Mouse (Mus musculus): ENCODE measurements around the gene Pcnx2.
A peak's percentile ranks its signal among the peaks of the same experiment; 100 is the strongest.

Gene Pcnx2

DNA sequence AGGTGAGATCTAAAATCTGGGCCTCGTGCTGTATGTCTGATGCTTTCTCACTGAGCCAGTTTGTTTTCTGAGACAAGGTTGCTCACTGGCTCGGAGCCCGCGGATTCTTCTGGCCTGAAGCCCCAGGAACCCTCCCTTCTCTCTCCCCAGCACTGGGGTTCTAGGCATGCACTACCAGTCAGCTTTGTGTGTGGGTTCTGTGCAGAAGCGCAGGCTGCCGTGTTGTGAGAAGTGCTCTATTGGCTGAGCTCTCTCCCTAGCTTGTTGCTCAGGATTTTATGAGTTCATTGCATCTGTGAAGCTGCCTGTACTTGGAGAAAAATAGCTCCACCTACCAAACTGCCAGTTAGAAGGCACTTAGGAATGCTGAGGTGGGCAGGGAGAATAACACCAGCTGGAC, 89.3 kb downstream of the Pcnx2 start:
- no peak for DNase-seq

DNA sequence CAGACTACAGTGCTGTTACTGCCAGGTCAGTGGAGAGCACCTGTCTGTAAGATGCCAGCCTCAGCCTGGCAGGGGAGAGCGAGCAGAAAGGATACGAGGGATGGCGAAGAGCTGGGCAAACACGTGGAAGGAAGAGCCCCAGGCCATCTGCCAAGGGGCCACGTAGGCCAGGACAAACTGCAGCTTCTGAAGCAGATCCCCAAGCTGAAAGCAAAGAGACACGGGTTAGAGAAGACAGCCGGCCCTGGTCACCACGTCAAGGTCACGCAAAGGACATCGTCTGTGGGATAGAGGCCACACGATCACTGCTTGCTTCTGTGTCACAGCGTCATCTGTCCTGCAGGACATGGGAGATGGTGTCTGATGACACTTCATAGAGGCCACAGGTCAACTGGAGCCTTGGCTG, 90.2 kb downstream of the Pcnx2 start:
- no peak for DNase-seq

DNA sequence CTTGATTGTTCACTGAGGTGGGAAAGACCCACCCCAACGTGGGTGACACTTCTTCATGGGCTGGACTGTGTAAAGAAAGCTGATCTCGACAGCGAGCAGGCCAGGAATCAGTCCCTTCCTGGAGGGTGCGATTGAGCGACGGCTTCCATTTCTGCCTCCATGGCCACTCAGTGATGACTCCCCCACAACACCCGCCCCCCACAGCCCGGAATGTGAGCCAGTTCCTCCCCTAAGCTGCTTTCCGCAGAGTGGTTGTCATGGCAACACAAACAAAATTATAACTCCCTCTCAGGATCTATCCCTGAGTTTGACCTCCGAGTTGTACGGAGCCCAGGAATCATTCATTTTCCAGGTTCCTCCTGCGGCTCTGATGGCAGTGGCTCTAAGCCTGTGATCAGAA, 91.7 kb downstream of the Pcnx2 start:
- DNase-seq: no peak

DNA sequence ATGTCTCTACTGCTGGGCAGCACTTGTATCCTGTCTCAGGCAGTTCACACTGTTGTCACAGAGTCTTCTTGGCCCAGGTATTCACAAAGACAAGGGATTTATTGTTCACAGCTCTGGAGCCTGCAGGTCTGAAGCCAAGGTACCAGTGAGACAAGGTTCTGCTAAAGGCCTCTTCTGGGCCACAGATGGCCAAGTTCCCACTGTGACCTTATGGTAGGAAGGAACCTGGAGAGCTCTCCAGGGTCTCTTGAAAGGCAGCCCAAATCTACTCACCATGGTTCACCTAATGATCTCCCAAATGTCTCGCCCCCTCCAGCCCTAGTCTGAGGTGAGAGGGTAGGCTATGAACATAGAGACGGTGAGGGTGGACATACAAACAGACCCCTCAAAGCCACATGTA, 101.1 kb downstream of the Pcnx2 start:
- no peak for DNase-seq

DNA sequence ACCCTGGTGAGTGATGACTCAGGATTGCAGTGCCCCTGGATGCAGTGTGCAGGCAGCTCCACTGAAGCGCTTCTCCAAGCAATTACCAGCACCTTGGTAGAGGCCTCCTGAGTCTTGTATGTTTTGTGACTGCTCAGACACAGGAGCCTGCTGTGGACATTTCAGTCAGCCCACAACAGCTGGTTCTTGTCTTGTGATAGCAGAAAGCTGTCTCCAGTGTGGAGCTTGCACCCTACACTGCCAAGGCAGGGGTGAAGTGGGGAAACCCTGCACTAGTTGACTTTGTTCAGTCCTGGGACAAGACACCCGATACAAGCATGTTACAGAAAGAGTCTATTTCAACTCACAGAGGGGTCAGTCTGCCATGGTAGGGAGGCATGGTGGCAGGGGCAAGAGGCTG, 102.8 kb downstream of the Pcnx2 start:
- no peak for DNase-seq

DNA sequence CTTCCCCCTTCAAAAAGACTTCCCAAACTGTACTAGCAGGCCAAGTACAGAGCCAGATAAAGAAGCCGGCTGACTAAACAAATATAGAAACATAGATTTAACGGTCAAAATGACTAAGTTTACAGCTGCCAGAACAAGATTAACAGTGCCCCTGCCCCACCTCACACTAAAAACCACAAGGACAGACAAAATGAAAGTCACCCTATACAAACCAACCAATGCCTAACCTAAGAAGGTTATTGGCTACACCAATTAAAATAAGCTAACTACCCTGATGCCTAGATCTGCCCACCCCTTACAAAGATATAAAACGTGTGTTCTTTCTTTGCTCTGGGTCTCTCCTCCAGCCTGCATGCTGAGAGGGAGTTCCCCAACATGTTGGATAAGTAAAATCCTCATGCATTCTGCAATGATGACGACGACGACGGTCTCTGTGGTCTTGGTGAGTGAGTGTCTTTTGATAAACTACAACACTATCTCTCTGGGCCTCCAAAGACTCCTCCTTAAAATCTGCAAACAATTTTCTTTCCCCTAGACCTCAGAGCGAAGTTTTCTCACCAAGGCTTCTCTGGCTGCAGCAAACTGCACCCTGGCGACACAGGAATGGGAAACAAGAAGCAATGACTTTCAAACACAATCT, 105.2 kb downstream of the Pcnx2 start:
- DNase-seq: no peak

DNA sequence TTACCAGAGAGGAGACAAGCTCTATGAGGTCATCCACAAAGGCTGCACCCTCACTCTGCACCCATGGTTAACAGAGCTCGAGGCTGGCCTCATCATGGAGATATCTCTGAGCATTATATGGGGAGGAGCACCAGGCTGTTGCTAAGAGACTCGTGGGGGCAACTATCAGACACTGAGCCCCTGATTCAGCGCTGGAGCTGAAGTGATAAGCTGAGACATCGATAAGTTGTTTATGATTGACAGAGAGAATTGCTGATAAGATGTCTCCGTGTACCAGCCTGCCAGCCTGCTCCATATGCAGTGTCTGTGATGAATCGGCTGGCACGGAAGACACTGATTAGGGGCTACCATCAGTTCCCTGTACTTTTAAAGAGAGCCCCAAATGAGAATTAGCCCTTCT, 111.2 kb downstream of the Pcnx2 start:
- no peak for DNase-seq

DNA sequence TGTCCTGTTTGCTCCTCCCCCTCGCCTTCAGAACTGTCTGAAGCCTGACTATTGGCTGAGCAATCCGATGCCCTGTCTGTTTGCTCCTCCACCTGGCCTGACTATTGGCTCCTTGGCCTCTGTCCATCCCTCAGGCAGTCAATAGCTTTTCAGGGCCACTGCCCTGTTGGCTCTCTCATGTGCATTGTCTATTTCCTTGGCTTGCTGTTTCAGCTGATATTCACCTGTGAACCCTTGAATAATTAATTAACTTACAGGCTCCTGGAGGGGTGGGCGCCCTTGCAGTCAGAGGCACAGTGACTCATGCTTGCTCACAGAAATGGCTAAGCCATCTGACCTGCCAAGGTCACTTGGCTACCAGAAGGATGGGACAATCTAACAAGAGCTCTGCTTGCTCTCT, 116.0 kb downstream of the Pcnx2 start:
- no peak for DNase-seq

DNA sequence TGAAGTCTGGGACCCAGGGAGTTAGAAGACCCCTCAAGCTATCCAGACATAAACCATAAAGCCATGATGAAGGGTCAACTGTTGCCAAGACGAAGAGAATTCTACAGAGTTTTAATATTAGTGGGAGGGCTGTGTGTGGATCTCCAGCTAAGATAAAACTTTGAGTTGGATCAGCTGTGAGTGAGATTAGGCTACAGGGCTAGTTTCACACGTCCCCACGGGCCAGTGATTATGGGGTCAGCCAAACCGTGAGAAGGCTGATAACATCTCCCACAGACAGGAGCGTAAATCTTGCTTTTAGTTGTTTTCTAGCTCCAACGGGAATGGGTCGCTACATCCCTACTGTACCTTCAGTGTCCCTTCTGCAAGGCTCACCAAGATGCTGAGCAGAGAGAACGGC, 118.5 kb downstream of the Pcnx2 start:
- DNase-seq: no peak

DNA sequence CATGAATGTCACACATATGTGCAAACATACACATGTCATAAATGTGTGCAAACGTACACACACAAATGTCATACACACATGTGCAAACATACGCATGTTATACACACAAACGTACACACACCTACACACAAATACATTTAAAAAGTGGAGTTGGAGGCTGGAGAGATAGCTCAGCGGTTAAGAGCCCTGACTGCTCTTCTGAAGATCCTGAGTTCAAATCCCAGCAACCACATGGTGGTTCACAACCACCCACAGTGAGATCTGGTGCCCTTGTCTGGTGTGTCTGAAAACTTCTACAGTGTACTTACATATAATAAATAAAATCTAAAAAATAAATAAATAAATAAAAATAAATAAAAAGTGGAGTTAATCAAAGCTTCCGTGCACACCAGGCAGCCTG, 119.2 kb downstream of the Pcnx2 start:
- peak; percentile 14 for DNase-seq

DNA sequence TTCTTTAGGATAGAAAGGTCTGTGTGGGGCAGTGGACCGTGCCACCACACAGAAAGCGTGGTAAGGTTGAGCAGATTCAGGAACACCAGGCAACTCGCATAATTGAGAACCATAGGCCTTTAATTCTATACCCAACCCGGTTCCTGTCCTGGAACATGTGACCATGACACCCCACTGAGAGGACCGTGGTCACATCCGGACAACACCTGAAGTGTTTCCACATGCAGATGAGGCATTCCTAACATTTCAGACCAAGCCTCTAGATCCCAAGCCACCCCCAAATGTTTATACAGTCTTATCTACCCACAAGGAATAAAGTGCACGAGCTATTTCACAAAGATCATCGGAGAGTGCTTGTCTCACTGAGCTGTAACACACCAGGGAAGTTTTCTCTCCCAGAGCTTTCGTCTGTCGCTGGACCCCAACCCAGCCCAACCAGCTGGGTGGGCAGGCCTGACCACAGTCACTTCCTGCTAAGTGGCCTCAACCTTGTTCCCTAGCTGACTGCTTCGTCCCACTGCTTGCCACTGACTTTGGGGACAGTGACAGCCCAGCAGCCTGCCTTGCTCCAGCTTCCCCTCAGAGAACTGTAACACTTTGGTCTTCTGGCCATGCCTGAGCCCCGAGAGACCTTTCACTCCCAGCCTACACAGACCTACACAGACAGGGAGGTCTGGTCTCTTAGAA, 120.5 kb downstream of the Pcnx2 start:
- DNase-seq: no peak

DNA sequence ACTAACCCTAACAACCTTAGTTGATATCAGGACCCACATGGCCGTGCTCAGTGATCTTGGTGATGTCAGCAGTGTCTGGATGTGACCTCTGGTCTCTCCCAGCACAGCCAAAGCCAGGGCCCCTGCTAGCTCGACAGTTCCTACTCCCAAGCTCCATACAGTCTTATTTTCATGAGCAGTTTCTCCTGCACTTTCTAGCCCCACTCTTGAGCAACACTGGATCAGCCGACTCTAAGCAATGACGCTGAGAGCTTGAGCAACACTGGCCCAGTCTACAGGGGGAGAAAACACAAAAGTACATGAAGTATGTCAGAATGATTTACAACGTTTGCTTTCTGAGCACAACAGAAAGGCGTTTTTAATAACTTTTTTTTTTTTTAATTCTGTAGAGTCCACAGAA, 121.3 kb downstream of the Pcnx2 start:
- no peak for DNase-seq

DNA sequence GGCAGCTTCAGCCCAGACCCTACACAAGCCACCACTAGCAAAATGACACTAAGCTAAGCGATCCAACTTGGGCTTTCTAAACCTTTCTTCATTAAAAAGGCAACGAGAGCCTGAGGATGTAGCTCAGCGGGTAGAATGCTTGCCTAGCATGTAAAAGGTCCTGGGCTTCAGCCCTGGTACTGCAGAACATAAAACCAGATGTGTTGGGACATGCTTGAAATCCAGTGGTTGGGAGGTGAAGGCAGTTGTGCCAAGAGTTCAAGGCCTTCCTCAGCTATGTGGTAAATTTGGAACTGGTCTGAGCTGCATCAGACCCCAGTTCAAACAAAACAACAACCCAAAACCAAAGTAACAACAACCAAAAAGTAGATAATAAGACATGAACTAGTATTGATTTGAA, 121.8 kb downstream of the Pcnx2 start:
- no peak for DNase-seq

DNA sequence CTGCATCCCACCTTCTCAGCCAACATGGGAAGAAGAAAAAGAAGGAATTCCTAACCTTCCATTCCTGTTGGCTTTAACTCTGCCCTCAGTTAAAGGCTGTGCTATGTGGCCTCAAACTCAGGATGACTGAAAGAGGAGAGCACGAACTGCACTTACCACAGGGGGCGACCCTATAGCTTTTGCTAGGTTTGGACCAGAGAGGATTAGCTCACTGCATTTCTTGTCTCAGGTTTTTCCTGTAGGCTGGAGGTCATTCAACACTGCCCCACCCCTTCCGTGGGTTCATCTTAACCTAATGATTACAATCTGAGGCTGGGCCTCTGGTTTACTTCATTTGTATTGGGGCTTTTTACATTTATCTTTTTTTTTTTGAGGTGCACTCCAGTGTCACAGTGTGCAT, 123.1 kb downstream of the Pcnx2 start:
- no peak for DNase-seq

DNA sequence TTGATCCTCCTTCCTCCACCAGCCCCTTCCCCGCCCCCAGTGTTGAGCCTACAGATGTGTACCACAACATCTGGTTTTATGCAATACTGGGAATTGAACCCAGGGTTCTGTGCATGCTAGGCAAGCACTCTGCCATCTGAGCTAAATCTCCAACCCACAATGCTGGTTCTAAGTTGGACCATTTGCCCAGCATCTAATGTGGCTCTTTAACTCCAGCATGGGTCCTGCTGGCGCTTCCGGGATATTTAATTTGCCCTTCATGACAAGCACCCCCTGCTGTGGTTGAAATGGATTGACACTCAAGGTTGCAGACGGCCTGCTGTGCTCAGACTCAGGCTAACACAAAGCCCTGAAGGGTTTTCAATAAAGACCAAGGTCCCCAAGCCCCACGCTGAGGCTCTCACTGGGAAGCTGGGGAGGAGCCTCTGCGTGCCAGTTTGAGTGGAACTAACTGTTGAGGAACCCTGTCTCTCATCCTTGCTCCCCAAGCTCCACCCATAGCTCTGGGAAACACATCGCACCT, 124.8 kb downstream of the Pcnx2 start:
- DNase-seq: no peak

DNA sequence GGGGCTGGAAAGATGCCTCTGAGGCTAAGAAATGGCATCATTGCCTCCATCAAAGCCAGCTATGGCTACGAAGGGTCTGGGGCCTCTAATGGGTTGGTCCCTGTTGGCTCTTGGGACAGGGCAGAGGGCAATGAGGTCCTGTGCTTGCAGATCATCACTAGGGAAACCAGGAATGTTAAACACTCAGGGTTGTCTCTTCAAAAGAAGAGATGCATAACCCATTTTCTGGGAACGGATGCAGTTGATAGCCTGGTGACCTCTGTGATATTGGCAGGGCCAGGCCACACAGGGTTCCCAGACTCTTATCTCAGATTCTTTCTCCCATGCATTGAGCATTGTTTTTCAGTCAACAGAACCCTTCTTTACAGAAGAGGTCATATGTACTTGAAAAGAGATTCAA, 125.8 kb downstream of the Pcnx2 start:
- DNase-seq: no peak

DNA sequence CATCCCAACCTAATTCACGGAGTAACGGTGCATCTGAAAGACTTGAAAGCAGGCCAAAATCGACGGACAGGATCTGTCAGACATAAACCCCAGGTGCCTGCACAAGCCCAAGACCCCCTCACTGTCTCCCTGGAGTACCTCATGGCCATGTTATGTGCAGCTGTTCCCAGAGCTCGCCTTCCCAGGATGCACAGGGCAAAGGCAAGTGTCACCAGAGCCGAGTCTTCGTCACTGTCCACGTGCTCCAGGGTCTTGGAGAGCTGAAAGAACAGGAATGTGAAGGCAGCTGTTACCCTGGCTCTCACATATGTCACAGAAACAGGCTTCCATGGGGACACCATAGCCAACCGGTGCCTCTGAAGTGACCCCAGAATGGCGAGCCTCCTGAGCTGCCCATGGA, 130.0 kb downstream of the Pcnx2 start:
- no peak for DNase-seq

DNA sequence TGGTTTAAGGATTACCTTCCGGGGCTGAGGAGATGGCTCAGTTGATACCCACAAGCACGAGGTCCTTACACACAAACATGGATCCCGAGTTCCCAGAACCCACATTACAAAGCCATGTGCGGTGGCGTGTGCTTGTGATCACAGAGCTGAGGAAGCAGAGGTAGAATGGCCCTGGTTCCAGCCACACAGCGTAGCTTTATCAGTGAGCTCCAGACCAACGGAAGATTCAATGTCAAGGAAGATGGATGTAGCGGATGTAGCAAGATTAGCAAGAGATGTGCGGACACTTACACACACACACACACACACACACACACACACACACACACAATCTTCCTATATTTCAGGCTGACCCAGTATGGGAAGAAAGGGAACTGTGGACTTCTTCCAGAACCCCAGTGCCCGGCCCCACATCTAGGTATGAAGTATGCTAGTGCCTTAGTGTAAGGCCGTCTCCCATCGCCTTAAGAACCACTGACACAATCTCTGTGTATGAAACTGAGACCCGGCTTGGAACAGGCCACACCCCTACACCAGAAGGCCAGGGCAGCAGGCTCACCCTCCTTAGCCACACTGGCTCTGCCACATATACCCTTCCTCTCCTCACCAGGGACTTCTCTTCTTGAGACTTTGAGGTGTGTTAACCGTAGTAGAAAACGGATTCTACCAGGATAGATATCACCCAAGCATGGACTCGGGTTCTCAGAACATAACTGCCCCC, 134.9 kb downstream of the Pcnx2 start:
- DNase-seq: no peak

DNA sequence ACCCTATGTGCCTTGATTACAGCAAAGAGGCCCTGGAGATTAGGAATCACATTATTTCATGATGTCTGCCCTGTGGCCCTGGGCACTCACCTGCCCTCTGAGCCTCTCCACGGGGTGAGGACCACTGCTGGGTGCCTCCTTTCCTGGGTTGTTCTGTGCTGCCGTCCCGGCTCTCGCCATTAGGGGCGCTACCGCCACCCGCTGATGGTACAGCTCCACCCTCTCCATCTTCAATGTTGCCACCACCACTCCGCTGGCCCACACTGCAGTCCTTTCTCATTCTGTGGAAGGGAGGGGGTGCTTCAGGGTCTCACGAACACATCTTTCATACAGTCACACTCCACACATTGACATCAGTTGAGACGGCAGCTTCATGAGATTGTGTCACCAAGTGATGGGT, 139.1 kb downstream of the Pcnx2 start:
- peak; percentile 69 for DNase-seq

DNA sequence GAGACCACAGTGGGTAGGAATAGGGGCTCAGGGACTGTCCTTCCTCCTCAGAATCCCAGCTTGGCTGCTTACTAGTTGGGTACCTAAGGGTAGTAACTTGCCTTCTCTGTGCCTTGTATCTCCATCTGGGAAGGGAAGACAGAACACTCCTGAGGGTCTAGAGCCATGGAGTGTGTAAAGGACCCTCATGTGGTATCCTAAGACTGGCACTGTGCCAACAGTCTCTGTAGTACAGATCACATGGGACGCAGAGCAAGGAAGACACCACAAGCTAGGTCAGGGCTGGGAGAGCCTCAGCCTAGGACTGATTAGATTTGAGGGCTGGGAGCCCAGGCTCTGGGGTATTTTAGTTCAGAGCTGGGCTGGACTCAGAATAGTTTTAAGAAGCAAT, 141.0 kb downstream of the Pcnx2 start:
- no peak for DNase-seq

DNA sequence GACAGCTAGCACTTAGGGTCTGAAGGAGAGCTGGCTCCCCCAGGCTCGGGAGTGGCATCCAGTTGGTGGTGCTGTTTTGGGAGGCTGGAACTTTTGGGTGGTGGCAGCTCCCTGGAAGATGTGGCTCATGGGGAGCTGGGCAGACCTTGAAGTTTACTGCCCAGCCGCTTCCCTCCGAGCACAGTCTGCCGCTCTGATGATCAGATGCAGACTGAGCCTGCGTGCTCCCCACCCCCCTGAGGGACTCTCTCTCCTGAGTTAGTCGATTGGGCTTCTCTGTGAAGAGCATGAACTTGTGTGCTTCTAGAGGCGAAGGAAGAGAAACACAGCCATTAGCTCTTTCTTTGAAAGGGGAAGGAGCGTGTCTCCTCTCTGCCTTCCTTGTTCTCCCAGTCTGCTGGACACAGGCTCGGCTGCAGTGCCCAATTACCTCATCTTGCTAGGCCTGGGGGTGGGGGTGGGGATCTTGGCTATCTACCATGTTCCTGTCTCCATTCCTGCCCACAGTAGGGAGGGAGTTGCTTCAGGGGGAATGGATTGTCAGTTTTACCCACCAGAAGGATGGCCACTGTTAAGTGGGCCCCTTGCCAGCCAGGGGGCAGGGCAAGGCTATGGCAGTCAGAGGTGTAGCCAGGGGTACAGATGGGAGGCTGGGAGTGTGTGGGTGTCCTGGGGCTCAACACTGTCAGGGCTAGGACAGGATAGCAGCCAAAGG, 141.6 kb downstream of the Pcnx2 start:
- no peak for DNase-seq

DNA sequence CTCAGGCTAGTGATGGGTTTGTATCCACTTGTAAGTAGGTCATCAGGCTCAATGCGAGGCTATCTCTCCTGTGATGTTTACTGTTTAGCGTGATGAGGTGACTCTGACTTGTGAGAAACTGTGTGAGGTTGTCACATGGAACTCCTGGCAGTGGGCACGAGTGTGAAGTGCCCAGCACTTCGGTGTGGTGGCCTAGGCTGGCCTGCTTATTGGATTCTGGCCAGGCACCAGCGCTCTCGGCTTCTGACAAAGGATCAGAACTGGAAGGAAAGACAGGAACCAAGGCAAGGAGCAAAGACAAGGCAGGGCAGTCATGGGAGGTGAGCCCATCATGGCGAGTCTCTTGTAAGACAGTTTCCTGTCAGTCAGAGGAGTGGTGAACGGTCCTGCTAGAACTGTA, 142.2 kb downstream of the Pcnx2 start:
- DNase-seq: no peak

DNA sequence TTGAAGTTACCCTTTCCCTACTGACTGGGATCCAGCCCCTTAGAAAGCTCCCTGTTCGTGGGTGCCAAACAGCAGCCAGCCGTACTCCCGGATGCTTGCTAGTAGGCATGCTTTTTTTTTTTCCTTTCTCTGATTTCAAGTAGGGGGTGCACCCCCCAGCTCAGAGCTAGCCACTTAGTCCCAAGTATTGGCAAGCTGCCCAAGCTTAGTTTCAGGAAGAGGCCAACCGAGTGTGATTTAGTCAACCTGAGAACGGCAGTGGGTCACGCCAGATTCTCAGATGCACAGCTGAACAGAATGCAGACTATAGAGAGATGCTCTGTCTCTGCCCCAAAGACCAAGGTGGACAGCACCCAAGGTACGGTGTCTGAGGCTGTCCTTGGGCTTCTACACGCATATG, 147.3 kb downstream of the Pcnx2 start:
- no peak for DNase-seq

DNA sequence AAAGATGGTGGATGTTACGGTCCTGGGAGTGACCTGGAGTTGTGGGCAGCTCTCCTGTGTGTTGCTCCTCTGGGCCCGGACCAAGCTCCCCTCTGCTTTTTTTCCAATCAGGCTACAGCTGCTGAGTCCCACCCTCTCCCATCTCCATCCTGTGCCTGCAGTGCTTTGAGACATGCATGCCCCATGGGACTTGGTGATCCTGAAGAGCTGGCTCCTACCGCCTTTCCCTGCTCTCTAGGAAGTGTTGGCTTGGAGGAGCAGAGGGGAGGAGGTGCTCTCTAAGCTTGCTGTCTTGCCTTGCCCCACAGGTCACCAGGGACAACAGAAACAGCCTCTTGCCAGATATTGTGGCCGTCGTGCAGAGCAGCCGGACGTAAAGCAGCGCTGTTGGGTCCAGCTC, 150.7 kb downstream of the Pcnx2 start:
- DNase-seq: no peak

Measured in thymus, postnatal 14 days (tissue).